Mouse (Mus musculus) CH12.LX (cell line): ENCODE measurements around the gene A230050P20Rik.
"Not testable (repeated sequence)": the region's sequence is repeated elsewhere in the genome, so short reads cannot be mapped to it uniquely, and the experiment has no call there.

Experiments
- CTCF ChIP-seq, 2 experiments: IDR thresholded peaks in 1 of 2; conservative IDR thresholded peaks in 1 of 2; 2 replicates each; pipeline ENCODE4 v1.5.1; 2011 to 2012; ENCODE audit warnings: low read depth in 2 of 2, low read length in 2 of 2, improper control_type of control experiment in 1 of 2, inconsistent platforms in 1 of 2, mild to moderate bottlenecking in 1 of 2, moderate library complexity in 1 of 2
- USF1 ChIP-seq: IDR thresholded peaks from 2 replicates; pipeline ENCODE4 v1.6.1; 2014; ENCODE audit warnings: low read depth, mild to moderate bottlenecking, inconsistent platforms, low read length, improper control_type of control experiment

DNA sequence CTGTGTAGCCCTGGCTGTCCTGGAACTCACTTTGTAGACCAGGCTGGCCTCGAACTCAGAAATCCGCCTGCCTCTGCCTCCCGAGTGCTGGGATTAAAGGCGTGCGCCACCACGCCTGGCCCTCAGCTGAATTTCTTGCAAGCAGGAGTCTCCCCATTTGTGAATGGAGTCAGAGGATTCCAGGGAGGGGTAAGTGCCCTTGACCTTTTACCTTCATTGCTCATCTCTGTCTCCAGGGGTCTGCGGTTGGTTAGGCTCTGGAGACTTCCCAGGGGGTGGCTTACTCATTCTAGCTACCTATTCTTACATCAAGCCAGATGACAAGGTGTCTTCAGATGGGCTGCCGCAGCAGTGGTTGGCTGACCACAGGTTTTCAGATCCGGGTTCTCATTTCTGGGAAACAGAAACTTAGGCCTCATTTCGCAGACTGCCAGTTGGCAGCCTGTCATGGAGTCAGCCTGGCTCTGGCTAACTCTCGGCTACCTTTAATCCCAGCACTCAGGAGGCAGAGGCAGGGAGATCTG, 32.9 kb upstream of the A230050P20Rik start:
- not testable (repeated sequence) for TF ChIP-seq USF1; CTCF (conservative IDR thresholded peaks at IDR 0.05 in 1 of 2, IDR thresholded peaks at IDR 0.05 in 1 of 2; ENCODE audit: low read depth in 2 of 2, low read length in 2 of 2)
